Mouse (Mus musculus): Measurements from ENCODE around the gene Mmaa.

The Mmaa gene

DNA sequence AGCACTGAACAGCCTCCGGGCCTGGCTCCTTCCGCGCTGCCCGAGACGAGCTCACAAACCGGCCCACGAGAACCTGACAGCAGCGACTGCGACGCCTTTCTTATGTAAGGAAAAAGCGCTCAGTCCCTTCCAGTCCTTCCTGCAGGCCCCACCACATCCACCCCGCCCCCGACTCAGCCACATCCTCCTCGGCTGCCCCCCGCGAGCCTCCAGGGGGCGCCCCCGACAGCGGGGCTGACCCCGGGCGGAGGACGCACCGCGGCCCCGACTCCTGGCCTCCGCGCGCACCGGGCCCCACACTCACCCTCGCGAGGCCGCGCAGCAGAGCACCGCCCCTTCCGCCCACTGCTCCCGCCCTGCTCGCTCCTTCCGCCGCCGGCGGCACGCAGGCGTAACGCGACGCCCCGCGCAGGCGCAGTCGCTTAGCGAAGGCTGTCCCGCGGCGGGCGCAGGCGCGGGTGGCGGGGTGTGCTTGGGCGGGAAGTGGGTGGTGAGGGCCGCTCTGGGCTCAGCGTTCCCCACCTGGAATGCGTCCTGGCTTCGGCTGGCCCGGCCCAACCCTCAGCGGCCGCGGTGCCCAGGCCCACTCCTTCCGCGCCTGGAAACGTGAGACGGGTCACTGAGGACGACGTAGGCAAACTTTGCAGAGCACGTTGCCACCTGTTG lies at the start of gene Mmaa:
Gene Mmaa, minus strand, starts transcription at position 328 of the 666 bp plus-strand sequence.
- DNase-seq: peak; percentile 99

DNA sequence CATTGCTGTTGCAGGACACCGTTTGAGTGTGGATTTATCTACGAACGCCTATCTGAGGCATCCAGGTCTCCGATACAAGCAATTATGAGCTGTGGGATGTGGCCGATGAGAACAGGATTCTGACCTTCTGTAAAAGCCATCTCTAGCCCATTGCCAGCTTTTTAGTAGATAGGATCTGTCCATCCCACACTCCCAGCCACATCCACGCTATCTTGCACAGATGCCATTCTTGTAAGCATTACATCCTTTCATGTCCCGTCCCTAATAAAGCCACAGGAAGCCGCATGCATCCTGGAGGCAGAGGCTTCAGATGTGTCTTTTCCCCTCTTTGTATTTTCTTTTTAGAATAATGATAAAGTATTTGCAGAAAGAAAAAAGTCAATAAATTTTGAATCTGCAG lies 46.5 kb upstream of the Mmaa start:
- no peak for DNase-seq

DNA sequence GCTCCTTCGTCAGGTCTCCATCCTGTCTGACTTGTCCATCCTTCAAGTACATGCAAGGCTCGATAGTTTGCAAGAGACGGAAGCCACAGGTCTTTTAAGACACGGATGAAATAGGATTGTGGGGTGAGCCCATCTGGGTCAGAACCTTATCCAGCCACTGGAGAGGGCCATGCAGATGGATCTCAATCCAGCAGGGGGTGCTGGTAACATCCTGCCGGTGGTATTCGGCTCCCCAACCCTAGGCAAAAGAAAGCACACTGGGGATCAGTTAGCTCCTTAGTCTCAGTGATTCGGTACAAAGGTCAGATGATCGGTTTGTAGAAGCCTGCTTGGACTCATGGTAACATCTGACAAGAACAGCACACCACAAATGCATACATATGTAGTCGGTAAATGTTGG lies 44.8 kb upstream of the Mmaa start:
- DNase-seq: peak; percentile 65

DNA sequence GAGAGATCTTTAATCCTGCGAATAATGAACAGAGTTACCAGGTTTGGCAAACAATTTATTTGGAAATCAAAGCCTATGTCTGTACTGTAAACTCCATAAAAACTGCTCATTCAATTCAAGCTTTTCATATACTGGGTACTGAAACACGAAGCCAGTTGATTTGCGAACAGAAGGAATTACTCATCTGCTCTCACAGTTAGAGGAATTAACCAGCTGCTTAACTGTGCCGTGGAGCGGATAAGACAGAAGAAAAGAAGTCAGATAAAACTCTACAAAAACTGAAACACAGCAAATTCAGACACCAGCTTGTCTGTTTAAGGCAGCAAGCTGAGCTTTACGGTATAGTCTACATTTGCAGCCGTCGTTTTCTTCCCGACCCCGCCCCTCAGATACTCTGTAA lies 43.9 kb upstream of the Mmaa start:
- DNase-seq: no peak

DNA sequence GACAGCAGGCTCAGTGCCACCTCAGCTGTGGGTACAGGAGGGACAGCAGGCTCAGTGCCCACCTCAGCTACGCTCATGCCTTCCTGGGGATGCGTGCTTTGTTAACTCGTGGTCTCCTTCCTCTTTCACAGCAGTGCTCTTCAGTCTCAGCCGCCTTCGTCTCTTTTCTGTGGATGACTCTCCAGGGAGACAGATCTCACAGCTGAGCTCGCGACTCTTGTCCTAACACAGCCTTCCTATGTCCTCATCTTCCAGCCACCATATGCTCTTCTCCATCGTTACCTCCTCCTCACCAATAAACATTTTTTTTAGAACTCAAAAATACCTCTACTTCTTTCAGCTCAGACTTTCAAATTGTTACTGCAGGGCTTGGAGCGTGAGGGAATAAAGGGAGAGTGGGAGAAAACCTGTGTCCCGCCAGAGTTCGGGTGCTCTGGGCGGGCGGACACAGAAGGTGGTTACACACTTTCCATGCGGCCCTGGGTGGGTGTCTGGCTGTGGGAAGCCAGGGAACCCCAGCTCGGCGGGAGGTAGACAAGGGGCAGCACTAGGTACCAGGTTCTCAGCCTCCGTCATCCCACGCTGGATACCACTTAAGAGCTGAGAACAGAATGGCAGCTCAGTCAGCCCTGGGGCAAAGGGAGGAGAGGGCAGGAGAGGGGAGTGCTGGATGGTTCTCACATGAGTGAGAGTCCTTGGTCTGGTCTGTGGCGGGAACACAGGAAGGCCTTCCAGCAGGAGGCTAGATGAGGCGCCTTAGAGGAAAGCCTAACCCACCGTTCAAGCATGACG lies 37.6 kb upstream of the Mmaa start:
- no peak for DNase-seq

DNA sequence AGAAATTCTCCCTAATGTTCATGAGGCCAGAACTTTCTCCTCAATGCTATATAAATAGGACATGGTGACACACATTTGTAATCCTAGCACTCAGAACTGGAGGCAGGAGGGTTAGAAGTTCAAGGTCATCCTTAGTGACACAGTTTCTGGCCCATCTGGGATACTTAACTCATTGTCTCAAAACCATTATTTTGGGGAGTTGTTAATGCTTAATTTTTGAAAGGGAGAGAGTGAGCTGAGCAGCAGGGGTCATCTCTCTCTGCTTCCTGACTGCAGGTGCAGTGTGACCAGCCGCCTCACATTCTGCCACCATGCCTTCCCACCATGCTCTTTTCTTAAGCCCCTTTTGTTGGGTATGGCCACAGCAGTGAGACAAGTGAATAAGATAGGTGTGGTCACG lies 36.8 kb upstream of the Mmaa start:
- no peak for DNase-seq

DNA sequence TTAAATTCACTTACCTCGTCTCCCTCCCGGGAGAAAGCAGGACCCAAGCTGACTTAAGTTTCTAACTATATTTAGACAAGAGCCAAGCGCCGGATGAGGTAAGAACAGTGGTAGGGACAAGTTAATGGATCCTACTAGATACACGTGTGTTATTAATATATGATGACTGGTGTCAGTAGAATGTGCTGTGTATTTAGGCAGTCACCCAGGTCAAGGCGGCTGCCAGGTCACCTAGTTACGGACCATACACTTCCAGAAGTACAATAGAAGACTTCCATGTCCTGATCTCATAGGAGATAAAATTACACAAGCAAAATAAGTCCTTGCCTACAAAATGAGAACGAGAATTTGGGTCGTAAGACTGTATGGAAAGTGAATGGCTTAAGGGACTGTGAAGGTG lies 36.3 kb upstream of the Mmaa start:
- DNase-seq: no peak

DNA sequence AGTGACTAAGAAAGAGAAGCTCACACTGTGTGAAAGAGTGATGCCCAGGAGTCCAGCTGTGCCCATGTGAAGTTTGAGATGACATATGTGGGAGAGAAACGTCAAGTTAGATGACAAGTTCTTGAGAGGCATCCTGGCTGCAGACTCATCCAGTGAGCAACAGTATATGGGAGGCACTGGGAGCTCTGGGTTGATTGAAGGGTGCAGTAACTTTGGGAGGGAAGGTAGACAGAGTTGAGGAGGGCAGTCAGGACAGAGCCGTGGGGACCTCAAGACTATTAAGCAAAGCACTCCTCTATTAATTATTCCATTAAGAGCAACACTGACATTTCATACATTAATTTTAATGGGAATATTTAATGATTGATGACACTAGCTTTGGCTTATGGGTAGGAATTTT lies 35.0 kb upstream of the Mmaa start:
- no peak for DNase-seq

DNA sequence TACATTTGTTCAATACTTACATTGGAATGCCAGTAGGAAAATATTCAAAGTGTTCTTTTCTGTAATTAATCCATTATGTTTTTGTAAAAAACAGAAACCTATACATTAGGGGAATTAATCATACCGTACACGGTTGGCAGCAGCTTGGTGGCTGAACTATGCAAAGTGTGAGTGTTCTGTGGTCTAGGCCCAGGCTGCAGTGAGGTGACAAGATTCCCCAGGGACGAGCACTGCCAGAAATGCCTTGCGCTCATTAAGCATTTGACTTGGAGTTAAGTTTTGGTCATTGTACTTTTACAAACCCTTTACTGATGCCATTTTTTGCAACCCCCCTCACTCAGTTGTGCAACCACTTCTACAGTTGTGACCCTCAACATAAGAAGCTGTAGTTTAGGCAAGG lies 34.4 kb upstream of the Mmaa start:
- DNase-seq: no peak

DNA sequence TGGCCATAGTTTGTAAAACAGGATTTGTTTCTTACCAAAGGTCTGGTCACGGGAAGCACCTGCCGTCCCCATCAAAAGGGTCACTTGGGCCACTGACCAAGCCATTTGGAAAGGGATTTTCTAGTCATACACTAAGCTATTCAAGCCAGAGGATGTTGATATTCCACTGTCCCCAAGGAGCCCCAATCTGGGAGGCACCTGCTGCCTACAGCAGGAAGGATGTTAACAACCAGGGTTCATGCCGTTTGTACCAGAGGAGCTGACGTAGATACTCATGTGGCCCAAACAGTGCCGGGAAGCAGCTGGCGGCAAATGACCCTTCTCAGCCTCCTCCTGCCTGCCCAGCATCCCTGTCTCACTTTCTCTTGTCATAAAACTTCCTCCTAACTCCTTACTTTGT lies 30.8 kb upstream of the Mmaa start:
- no peak for DNase-seq

DNA sequence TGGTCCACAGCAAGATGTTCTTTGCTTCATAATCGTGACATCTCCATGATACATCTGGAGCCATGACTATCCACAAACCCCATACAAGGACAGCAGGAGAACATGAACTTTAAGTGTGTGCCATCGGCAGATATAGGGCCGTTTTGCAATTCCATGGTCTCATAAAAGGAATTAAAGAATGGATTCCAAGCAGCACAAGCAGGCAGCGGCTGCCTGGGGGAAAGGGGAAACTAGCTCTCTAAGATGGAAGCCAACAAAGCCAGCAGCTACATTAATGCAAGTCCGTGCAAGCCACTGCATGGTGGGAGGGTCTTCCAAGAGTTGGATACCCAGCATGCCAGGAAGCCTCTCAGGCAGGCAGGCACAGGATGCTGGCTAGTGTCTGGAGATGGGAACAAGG lies 30.2 kb upstream of the Mmaa start:
- no peak for DNase-seq

DNA sequence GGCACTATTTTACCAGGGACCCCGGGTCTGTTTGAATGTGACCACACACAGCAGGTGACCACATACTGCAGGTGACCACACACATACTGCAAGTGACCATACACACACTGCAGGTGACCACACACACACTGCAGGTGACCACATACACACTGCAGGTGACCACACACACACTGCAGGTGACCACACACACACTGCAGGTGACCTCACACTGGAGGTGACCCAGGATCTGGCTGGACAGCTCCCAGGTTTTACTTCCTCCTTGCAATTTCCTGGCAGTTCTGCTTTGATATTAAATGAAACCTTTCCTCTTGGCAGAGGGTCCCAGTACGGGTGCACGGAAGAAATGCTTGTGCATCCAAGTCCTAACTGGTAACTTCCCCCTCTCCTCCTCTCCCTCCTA lies 29.3 kb upstream of the Mmaa start:
- DNase-seq: no peak

DNA sequence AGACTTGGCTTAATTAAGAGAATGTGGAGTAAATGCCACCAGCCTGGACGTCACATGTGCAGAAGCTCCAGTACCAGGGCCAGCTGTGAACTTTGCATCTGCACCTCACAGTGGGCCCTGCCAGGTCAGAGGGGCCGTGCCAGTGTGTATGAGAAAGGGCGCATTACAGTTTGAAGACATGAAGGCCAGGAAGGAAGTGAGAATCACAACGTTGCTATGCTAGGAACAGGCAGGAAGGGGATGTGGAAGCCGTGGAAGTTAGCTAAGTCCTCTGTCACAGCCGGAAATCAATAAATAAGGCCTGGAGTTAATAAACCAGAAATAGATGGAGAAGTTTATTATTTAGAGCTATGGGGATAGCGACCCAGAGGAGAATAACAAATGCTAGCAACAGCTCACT lies 28.4 kb upstream of the Mmaa start:
- peak; percentile 28 for DNase-seq

DNA sequence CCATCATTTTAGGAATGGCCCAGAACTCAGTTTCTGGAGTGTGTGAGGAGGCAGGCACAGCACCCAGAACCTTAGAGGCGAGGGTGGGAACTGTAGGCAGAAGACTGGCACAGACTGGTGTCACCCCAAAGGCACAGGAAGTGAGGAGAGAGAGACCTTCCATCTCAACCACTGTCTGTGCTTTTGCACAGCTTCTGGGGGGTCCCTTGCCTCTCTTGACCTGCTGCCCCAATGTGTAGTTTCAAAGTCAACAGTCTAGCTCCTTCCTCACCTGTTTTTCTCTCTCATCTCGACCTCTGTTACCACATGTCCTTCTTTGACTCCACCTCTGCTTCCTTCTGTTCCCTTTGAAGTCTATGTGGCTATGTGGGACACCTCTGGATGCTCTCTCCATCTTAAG lies 16.1 kb upstream of the Mmaa start:
- no peak for DNase-seq

DNA sequence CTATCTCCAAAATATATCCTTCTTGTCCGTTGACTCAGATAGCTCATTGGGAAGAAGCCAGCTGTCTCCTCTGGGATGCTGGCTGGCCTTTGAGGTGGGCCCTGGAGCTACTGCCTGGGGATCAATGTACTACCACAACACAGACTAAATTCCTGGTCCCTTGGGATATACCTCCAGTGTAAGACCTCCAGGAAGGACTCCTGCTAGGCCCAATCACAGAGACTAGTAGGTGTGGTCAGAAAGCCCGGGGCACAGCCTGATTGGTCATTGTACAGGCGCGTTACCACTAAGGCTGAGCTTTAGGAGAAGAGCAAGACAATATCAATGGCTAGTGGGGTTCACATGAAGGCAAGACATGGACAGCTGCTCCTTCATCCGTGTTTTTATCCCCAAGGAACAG lies 11.2 kb upstream of the Mmaa start:
- no peak for DNase-seq

DNA sequence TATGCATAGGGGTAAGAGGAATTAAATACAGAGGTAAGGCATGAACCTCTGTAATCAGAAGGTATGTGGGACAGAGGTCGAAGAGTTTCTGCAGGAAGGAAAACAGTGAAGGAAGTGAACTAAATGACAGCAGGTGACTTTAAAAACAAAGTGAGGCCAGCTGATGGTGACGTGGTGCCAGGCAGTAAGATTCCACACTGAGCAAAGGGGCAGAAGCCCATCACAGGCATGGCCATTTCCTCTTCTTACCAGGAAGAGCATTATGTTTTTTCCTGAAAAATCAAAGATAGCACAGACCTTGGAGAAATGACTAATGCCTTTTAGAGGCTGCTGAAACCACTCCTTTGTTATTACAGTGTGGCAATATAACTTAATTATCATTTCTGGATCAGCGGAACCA lies 6.8 kb upstream of the Mmaa start:
- DNase-seq: no peak

DNA sequence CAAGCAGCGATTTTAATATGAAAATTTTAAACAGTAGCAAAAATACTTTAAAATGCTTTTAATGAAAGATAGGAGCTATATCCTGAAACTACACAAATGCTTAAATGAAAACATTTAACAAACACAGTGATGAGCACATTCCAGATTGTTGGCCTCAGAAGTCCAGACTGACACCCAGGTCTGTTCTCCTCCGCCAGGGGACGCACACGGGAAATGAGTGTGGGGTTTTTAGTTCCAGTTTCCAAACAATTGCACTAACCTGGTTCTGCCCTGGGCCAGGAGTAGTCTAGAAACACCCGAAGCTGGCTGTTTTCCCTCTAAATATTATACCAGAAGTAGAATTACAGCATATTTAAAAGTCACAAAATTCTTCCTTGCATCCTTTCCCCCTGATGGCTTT lies 5.0 kb upstream of the Mmaa start:
- DNase-seq: peak; percentile 33

DNA sequence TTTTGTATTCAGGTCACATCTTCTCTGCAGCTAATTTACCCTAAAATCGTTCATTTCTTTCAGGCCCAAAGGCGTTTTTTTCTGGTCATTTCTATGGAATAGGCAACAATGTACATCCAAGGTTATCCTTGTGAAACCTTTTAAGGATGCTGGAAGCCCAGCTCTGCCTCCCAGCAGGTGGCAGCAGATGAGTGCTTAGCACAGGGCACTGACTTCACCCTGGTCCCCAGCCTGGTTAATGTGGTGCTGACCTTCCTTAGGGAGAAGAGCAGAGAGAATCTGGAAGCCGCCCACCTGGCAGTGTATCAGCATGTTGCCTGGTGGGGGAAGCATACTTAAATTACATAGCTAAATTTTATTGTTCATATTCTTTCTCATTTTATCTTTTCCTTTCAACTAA lies 3.0 kb upstream of the Mmaa start:
- peak; percentile 84 for DNase-seq

DNA sequence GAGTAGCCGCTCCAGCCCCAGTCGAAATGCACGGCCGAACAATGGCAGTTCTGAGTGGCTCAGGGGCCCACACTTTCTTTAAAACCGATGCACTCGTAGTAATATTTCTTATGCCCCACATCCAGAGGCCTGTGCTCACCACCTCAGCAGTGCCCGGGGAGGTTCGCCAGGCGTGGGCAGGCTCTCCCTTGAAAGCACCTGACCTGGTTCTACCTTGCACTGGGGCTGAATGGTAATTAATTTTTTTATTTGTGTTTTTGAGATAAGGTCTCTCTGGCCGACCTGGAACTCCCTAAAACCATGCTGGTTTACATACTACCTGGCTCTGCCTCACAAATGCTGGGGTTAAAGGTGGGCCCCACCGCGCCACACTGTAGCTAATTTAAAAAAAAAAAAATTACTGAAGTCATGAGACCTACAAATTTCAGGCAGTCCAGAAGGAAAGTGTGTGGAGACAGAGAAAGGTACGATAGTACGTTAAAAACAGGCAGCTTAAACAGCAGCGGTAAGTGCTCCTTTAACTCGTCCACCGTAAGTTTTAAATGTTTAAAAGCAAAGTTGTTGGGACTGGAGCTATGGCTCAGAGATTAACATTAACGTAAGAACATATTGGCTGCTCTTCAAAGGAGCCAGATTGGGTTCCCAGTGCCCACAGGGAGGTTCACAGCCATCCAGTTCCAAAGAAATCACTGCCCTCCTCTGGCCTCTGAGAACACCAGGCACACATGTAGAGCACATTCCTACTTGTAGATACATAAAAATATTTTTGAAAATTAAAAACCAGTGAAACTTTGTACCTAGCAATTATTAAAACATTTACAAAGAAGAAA lies 754 bp upstream of the Mmaa start:
- DNase-seq: no peak

DNA sequence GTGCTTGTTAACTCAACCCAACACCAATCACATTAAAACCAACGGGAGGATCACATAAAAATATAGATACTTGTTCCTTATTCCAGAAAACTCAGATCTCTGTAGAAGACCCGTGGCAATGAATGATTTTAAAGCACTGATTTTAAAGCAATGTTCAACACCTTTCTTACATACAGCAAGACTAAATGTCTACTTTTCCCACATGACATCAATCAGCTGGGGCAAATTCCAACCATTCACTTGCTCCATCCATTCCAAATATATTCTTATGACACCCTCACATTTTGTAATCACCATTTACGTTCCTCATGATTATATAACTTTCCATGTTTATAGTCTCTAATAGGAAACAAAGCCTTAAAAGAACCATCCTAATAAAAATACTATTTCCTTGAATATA lies 896 bp downstream of the Mmaa start:
- no peak for DNase-seq

DNA sequence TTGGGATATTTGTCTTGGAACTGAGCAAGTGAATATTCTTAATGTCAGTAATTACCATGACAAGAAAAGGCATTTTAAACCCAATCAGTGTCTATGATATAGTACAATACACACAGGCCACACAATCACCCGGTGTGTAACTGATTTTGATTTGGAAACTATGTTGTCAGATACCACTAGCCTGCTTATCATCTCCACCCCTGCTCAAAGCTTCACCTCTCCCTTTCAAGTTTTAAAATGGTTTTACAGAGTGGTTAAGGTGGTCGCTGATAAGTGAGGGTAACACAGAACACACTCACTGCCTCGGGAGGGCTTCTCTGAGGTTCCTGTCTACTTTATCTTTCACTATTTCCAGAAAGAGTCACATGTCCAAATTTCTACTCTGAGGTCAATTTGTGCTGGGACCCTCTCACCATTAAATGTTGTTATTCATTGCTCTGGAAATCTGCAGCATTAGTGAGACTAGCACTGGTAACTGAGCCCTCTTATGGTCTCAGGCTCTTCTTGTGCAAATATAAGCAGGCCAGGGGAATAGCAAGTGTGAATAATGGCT lies 1.9 kb downstream of the Mmaa start:
- no peak for DNase-seq

DNA sequence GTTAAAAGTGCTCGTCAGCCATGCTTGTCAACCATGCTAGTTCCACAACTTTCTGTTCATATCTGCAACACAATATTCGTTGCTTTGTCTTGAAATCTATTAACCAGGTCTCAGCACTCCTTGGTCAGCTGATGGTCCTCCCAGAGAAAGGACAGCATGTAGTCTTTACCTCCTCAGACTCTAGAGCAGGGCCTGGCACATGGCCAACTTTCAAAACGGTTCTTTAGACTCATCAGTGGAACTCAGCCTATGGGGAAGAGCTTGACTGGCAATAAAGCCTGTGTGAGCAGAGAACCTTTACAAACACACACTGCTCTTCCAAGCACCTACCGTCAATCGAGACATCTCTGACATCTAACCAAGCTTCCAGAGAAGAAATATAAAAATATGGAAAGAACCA lies 5.1 kb downstream of the Mmaa start:
- DNase-seq: peak; percentile 6

DNA sequence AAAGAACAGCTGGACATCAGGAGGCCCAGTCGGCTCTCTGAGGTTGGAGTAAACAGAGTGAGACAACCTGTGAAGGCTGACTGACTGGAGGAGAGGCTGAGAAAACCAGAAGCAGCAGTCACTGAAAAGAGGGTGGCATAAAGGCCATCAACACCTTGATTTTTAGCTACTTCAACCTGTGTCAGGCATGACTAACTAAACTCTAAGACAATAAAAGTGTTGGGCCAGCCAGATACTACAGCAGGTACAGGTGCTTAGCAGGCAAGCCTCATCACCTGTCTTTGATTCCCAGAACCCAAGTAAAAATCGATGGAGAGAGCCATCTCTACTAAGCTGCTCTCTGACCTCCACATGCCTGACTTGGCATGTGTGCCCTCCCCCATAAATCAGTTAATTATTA lies 6.1 kb downstream of the Mmaa start:
- DNase-seq: no peak

DNA sequence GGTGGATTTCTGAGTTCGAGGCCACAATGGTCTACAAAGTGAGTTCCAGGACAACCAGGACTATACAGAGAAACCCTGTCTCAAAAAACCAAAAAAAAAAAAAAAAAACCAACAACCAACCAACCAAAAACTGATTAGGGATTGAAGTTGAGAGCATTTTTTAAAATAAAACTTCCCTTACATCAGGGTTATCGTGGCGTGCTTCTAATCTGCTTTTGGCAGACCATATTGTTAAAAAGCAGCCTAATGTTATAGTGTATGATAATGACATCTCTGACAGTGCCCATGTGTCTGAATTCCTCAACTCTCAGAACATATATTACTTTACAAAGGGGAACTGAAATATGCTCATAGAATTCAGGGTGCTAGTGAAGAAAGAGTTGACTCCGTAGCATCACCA lies 6.5 kb downstream of the Mmaa start:
- DNase-seq: no peak
